Mouse (Mus musculus): Measurements from ENCODE around the gene Gna14.

DNA sequence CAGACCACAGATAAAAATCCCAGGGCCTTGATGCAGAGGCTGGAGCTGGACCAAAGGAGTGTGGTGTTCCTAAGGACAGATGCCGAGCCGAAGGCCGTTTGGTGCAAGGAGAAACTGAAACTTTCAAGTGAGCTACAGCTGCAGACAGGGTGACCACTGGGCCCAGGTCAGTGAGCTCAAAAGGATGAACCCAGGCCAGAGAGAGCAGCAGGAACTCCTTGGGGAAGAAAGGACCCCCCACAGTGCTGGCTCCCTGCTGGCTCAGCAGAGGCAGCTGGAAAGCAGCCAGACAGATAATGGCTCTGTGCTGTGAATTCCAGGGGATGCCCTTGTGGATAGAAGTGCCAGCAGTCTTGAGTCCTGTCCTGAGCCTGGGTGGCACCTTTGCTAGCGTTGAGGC is 3.7 kb downstream of the Gna14 start:
- TF ChIP-seq POLR2A (IDR thresholded peaks at IDR 0.05; ENCODE audit: low read depth, low read length) (no peak), CTCF (conservative IDR thresholded peaks at IDR 0.05; ENCODE audit: insufficient read depth, insufficient read length, low read depth, low read length) (no peak)
